Mouse (Mus musculus): ENCODE results near the gene Cacybp. TPM values are rescaled to one million over a fixed set of nuclear protein-coding genes. Genes with fewer than 3 reads are reported as not detected.

Cacybp gene
- polyA plus RNA-seq, 1 experiment from 2014 or later: 182 TPM

DNA sequence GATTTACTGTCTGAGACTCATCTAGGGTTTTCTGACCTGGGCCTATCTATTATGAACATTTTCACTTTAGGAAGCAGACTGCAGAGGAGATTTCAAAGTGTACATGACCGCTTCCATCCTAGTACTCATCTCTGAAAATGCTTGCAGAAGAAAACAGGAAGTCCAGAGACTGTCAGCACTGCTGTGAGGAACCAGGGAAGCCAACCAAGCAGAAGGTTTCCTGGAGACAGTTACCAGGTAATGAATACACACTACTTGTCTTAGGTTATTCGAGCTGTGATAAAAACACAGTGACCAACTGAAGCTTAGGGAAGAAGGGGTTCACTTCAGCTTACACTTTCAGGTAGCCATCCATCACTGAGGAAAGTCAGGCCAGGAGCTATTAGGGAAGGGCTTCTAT lies 33.3 kb upstream of the Cacybp start:
- Histone ChIP-seq H3K27me3 (no peaks in the 10 kb centered on the region), H3K27ac (no peak overlapping the region), H3K4me1 (peaks cover 5% of the 10 kb centered on the region; the same call in 1 of the 2 replicates), H3K4me2 (no peak overlapping the region), H3K4me3 (no peak overlapping the region), H3K9me3 (no peaks in the 10 kb centered on the region), H3K36me3 (no peaks in the 10 kb centered on the region), H3K9ac (no peak overlapping the region)
- 84% methylated on average over 2 of the region's 2 CpGs for WGBS
- ATAC-seq (ENCODE audit: insufficient number of reproducible peaks, low FRiP score, low TSS enrichment, low read depth): no peak

DNA sequence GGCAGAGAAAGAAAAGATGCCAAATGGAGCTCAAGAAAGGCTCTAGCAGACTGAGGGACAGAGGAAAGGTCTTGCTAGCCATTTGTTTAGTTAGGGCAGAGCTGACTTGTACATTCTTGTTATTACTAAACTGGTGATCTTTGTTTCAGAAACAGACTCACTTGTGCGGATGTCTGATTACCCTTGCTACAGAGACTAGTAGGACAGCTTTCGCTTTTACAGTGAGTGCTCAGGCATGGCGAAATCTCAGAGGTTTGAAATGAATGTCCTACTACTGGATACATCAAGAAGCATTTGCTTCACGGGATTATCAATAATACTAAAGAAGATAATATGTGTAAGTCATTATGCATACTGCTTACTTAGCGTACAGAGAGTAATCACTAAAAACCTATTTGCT lies 32.0 kb upstream of the Cacybp start:
- H3K9ac ChIP-seq: no peak overlapping the region
- no peaks in the 10 kb centered on the region for H3K4me1 ChIP-seq
- H3K27me3 ChIP-seq: no peaks in the 10 kb centered on the region
- H3K36me3 ChIP-seq: no peaks in the 10 kb centered on the region
- no peak overlapping the region for H3K4me3 ChIP-seq
- ATAC-seq (ENCODE audit: insufficient number of reproducible peaks, low FRiP score, low TSS enrichment, low read depth): no peak
- H3K4me2 ChIP-seq: no peak overlapping the region
- no peak overlapping the region for H3K27ac ChIP-seq
- 93% methylated on average over 5 of the region's 5 CpGs for WGBS
- H3K9me3 ChIP-seq: no peaks in the 10 kb centered on the region; the same call in 1 of the 2 replicates

DNA sequence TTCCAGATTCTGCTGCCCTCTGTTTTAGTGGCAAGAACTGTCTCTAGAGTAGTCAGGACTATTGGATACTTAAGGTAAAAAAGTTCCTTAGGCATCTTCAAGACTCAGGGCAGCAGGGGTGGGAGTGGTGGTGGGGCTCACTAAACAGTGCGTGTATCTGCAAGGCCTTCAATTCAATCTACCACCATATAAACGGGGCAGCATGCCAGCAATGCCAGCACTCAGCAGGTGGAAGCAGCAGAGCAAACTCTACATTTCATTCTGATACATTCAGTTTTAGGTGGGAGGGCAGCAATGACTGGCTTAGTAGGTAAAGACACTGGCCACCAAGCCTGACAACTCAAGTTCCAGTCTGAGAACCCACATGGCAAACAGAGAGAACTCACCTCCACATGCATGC lies 27.4 kb upstream of the Cacybp start:
- Histone ChIP-seq H3K27ac (no peak overlapping the region), H3K36me3 (no peaks in the 10 kb centered on the region), H3K4me1 (no peaks in the 10 kb centered on the region), H3K9me3 (no peaks in the 10 kb centered on the region; the same call in 1 of the 2 replicates), H3K9ac (no peak overlapping the region), H3K4me2 (no peak overlapping the region), H3K27me3 (no peaks in the 10 kb centered on the region), H3K4me3 (no peak overlapping the region)
- no peak for ATAC-seq (ENCODE audit: insufficient number of reproducible peaks, low FRiP score, low TSS enrichment, low read depth)
- WGBS: 86% methylated on average over 2 of the region's 2 CpGs

DNA sequence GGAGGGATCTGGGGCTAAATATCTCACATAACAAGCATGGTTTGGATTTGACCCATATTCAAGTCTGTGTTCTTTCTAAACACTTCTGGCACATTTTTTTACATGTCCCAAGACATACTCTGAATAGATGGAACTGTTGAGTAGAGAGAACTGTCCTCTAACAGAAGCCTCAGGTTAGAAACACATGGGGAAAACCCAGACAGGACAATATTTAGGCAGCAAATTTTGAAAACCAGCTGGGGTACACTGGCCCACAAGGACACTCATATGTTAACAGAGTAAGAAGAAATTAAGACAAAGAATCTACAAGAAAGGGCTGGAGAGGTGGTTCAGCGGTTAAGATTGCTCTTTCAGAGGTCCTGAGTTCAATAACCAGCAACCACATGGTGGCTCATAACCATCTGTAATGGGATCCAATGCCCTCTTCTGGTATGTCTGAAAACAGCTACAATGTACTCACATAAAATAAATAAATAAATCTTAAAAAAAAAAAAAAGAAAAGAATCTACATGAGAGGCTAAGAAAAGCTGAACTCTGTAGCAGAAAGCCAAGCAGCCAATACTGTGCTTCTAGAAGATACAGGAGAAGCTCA lies 26.3 kb upstream of the Cacybp start:
- WGBS: 91% methylated on average over 1 of the region's 1 CpGs
- Histone ChIP-seq H3K27ac (no peak overlapping the region), H3K9me3 (no peaks in the 10 kb centered on the region; the same call in 1 of the 2 replicates), H3K36me3 (no peaks in the 10 kb centered on the region), H3K9ac (no peak overlapping the region), H3K4me1 (peaks cover 4% of the 10 kb centered on the region; the same call in 1 of the 2 replicates), H3K4me3 (no peak overlapping the region), H3K27me3 (no peaks in the 10 kb centered on the region), H3K4me2 (no peak overlapping the region)
- no peak for ATAC-seq (ENCODE audit: insufficient number of reproducible peaks, low FRiP score, low TSS enrichment, low read depth)

DNA sequence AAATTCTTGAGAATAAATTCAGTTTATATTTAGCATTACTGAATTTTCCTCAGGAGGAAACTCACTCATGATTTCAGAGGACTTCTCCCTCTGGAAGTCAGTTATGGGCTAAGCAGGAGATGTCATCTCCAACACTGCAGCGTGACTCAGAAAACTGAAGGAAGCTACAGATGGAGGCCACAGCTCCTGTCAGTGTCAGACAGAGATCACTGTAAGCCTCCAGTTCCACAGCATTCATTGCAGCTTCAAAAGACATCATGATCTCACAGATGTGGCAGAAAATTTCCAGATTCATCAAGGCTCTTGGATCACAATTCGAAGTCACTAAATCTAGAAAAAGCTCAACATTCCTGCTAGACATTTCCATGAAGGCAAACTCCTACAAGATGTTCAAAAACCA lies 25.3 kb upstream of the Cacybp start:
- Histone ChIP-seq H3K9ac (no peak overlapping the region), H3K4me3 (no peak overlapping the region), H3K9me3 (no peaks in the 10 kb centered on the region; the same call in 1 of the 2 replicates), H3K27ac (no peak overlapping the region), H3K4me1 (peaks cover 7% of the 10 kb centered on the region; the same call in 1 of the 2 replicates), H3K36me3 (no peaks in the 10 kb centered on the region), H3K4me2 (no peak overlapping the region), H3K27me3 (no peaks in the 10 kb centered on the region)
- ATAC-seq (ENCODE audit: insufficient number of reproducible peaks, low FRiP score, low TSS enrichment, low read depth): no peak
- 87% methylated on average over 2 of the region's 2 CpGs for WGBS

DNA sequence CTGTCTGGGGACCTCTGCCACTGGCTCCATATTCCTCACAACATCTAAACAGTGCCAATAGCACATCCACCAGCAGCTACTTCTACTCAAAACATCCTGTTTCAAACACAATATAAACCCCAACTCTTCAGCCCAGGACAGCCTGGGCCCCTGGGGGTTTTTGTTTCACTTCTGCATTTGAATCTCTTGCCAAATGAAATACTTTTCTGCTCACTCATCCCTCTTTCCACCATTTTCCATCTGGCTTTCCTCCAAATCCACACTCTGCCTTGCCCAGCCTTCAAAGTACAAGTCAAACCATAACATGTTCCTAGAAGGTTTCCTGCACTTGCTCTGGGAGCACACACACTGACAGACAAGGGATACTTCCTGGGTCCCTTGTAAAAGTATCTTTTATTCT lies 21.2 kb upstream of the Cacybp start:
- no peak overlapping the region for H3K4me2 ChIP-seq
- H3K27me3 ChIP-seq: no peaks in the 10 kb centered on the region
- 0 out of 2 replicates have a peak overlapping the region, but pooled peaks have one; percentile 7 for H3K27ac ChIP-seq
- no peaks in the 10 kb centered on the region for H3K9me3 ChIP-seq
- peaks cover 10% of the 10 kb centered on the region; the same call in 1 of the 2 replicates for H3K4me1 ChIP-seq
- H3K36me3 ChIP-seq: no peaks in the 10 kb centered on the region
- no peak for ATAC-seq (ENCODE audit: insufficient number of reproducible peaks, low FRiP score, low TSS enrichment, low read depth)
- H3K4me3 ChIP-seq: no peak overlapping the region
- H3K9ac ChIP-seq: no peak overlapping the region

DNA sequence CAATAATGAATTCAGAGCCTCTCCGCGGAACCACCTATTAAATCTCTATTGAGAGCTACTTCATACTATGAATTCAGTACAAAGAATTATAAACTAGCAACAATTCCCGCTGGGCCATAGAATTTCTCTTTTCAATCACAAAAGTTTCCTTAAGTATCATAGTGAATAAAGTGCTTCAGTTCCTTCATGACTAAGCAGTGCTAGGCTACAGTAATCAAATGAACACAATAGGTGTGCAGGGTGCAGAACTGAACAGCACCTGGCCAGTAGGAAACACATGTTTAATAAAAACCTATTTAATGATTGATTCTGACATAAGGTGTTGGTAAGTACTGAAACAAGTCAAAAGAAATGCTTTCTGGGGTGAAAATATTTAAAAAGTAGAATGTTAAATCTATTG lies 19.4 kb upstream of the Cacybp start:
- Histone ChIP-seq H3K36me3 (no peaks in the 10 kb centered on the region), H3K4me1 (peaks cover 10% of the 10 kb centered on the region; the same call in 1 of the 2 replicates), H3K4me2 (no peak overlapping the region), H3K9ac (no peak overlapping the region), H3K27me3 (no peaks in the 10 kb centered on the region), H3K9me3 (no peaks in the 10 kb centered on the region), H3K4me3 (no peak overlapping the region), H3K27ac (no peak overlapping the region)
- ATAC-seq (ENCODE audit: insufficient number of reproducible peaks, low FRiP score, low TSS enrichment, low read depth): no peak
- WGBS: 80% methylated on average over 3 of the region's 3 CpGs

DNA sequence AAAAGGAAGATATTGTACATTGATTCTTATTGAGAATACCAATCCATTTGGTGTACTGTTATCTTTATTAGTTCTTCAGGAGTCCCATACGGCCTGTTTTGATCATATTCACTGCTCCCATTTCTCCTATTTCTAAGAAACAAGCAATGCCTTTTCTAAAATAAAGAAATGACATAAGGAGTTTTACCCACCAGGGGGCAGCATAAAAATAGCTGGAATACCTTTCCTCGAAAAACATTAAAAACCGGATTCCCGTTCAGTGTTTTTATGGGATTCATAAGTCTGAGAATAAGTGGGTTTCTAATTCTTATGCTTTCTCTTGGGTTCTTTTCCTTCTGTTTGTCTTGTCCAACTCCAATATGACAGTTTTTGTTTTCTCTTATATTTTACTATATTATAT lies 18.3 kb upstream of the Cacybp start:
- no peak overlapping the region for H3K27ac ChIP-seq
- no peak for ATAC-seq (ENCODE audit: insufficient number of reproducible peaks, low FRiP score, low TSS enrichment, low read depth)
- H3K4me3 ChIP-seq: no peak overlapping the region
- 18% methylated on average over 4 of the region's 4 CpGs for WGBS
- H3K4me2 ChIP-seq: no peak overlapping the region
- H3K36me3 ChIP-seq: no peaks in the 10 kb centered on the region
- H3K27me3 ChIP-seq: no peaks in the 10 kb centered on the region
- peaks cover 10% of the 10 kb centered on the region; the same call in 1 of the 2 replicates for H3K4me1 ChIP-seq
- no peak overlapping the region for H3K9ac ChIP-seq
- H3K9me3 ChIP-seq: no peaks in the 10 kb centered on the region

DNA sequence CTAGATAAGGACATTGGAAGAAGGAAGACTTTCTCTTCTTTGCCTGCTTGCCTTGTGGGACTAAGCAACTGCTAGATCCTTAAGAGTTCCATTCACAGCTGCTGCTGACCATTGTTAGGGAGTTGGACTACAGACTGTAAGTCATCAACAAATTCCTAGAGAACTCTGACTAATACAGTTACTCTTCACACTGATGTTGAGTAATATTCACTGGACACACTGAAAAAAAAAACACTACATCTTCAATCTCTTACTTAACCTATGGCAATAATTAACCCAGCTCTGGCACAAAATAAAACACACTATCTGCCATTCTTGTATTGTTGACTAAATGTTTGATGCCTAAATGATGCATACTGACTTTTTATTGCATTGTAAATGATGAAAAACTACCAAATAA lies 15.2 kb upstream of the Cacybp start:
- Histone ChIP-seq H3K4me1 (0 out of 2 replicates have a peak, but pooled peaks cover 3% of the 10 kb centered on the region), H3K27ac (no peak overlapping the region), H3K27me3 (no peaks in the 10 kb centered on the region), H3K9ac (no peak overlapping the region), H3K9me3 (no peaks in the 10 kb centered on the region), H3K4me3 (no peak overlapping the region), H3K36me3 (0 out of 2 replicates have a peak, but pooled peaks cover 4% of the 10 kb centered on the region), H3K4me2 (no peak overlapping the region)
- no peak for ATAC-seq (ENCODE audit: insufficient number of reproducible peaks, low FRiP score, low TSS enrichment, low read depth)

DNA sequence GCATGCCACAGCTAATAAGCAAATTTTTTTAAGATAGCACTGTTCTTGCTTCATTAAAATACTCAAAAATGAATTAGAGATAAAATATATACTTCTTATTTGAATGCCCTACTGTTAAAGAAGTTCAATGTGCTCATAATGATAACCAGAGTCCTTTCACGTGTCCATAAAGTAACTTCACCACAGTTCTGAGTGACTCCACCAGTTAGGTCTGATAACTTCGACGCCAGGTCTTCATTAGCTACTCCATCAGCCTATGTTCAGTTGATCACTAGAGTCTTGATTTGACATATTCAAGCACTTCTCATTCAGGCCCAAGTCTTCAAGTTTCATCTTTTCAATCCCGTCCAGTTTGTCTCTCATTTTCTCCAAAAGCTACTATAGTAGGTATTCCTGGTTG lies 14.5 kb upstream of the Cacybp start:
- 87% methylated on average over 4 of the region's 4 CpGs for WGBS
- Histone ChIP-seq H3K9me3 (no peaks in the 10 kb centered on the region), H3K27ac (no peak overlapping the region), H3K9ac (no peak overlapping the region), H3K4me1 (0 out of 2 replicates have a peak, but pooled peaks cover 3% of the 10 kb centered on the region), H3K4me3 (no peak overlapping the region), H3K27me3 (no peaks in the 10 kb centered on the region), H3K36me3 (0 out of 2 replicates have a peak, but pooled peaks cover 4% of the 10 kb centered on the region), H3K4me2 (no peak overlapping the region)
- no peak for ATAC-seq (ENCODE audit: insufficient number of reproducible peaks, low FRiP score, low TSS enrichment, low read depth)

DNA sequence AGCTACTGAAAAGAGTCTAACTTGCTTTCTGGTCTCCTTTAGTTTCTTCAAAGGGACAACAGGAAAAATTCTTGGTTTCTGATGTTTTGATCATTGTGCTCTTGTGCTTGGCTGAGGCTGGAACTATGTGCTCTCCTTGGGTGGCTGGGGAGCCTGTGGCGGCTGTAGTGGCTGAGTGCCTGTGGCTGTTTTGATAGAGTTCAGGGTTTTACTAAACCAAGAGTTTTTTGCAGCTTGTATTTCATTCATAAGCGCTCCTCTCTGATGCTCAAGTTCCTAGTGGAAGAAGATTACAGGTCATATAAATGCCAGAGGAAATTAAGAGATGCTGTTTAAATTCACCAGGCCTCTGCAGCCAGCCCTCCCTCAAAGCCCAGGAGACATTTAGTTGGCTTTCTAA lies 11.4 kb upstream of the Cacybp start:
- no peak overlapping the region for H3K9ac ChIP-seq
- no peaks in the 10 kb centered on the region for H3K9me3 ChIP-seq
- no peak overlapping the region for H3K4me3 ChIP-seq
- H3K4me2 ChIP-seq: no peak overlapping the region
- no peaks in the 10 kb centered on the region for H3K4me1 ChIP-seq
- H3K36me3 ChIP-seq: 0 out of 2 replicates have a peak, but pooled peaks cover 4% of the 10 kb centered on the region
- H3K27me3 ChIP-seq: no peaks in the 10 kb centered on the region
- H3K27ac ChIP-seq: no peak overlapping the region
- 34% methylated on average over 2 of the region's 2 CpGs for WGBS
- no peak for ATAC-seq (ENCODE audit: insufficient number of reproducible peaks, low FRiP score, low TSS enrichment, low read depth)

DNA sequence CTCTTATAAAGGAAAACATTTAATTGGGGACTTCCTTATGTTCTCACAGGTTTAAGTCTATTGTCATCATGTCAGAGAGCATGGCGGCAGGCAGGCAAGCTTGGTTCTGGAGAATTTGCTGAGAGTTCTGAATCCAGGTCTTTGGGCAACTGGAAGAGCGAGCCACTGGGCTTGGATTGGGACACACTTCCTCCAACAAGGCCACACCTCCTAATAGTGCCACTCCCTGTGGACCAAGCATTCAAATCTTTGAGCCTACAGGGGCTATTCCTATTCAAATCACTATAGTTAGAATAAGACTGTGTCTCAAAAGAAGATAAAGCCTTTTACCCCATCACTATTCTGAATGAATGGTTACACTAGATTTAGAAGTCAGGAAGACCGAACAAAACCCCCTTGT lies 5.2 kb upstream of the Cacybp start:
- Histone ChIP-seq H3K27ac (no peak overlapping the region), H3K4me1 (no peaks in the 10 kb centered on the region), H3K9me3 (no peaks in the 10 kb centered on the region), H3K27me3 (no peaks in the 10 kb centered on the region), H3K9ac (no peak overlapping the region), H3K36me3 (no peaks in the 10 kb centered on the region), H3K4me3 (no peak overlapping the region), H3K4me2 (no peak overlapping the region)
- 83% methylated on average over 3 of the region's 3 CpGs for WGBS
- no peak for ATAC-seq (ENCODE audit: insufficient number of reproducible peaks, low FRiP score, low TSS enrichment, low read depth)

DNA sequence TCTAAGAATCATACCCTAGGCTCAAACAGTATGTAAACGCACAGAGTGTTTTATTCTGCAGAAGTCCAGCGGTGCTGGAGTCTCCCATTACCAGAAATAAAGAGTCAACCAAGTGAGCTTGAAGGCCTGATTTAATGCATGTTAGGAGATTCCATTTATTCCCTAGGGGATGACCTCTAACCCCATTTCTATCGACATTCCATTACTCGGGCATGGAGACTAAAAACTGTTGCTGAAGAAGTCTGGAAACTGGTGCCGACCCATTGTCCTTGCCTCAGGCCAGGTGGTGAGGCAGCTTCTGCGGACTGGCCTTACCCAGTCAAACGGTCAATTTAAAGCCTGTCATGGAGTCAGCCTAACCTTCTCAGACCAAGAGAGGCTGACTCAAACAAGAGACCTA lies 1.5 kb upstream of the Cacybp start:
- no peak for ATAC-seq (ENCODE audit: insufficient number of reproducible peaks, low FRiP score, low TSS enrichment, low read depth)
- Histone ChIP-seq H3K4me1 (peaks cover 11% of the 10 kb centered on the region), H3K9me3 (no peaks in the 10 kb centered on the region), H3K4me3 (no peak overlapping the region), H3K36me3 (no peaks in the 10 kb centered on the region), H3K9ac (no peak overlapping the region), H3K27me3 (no peaks in the 10 kb centered on the region), H3K4me2 (no peak overlapping the region), H3K27ac (no peak overlapping the region)
- 92% methylated on average over 7 of the region's 7 CpGs for WGBS

Measured in limb, embryonic 15.5 days (tissue).